Mouse (Mus musculus) erythroblast, embryonic 14.5 days (primary cell): Measurements from ENCODE around the gene Hlcs.

Source experiments
- GATA1 ChIP-seq: IDR thresholded peaks from 2 replicates; pipeline ENCODE4 v1.6.1; 2012; ENCODE audit warnings: low read length, inconsistent platforms, mixed read lengths
- TAL1 ChIP-seq: IDR thresholded peaks from 3 replicates; pipeline ENCODE4 v1.6.1; 2012; ENCODE audit warnings: low read length, inconsistent platforms, mixed read lengths

DNA sequence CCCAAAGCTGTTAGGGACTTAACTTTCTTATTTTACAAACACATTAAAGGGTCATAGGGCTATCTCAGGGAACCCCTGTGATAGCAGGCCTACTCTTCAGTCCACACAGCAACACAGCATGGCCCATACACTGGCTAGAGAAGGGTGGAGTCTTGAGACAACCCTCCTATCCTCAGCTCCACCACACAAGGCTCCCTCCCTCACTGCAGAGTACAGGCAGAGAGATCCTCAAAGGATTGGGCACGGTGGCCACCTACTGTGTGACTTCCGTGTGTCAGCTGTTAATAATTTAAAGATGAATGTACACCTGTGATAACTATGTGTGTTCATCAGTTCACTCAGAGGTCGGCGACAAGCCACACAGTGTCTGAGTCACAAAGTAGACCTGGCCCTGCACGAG, 112.0 kb downstream of the Hlcs start:
- TF ChIP-seq TAL1 = no peak
- TF ChIP-seq GATA1 = no peak
